In the genomic region with DNA sequence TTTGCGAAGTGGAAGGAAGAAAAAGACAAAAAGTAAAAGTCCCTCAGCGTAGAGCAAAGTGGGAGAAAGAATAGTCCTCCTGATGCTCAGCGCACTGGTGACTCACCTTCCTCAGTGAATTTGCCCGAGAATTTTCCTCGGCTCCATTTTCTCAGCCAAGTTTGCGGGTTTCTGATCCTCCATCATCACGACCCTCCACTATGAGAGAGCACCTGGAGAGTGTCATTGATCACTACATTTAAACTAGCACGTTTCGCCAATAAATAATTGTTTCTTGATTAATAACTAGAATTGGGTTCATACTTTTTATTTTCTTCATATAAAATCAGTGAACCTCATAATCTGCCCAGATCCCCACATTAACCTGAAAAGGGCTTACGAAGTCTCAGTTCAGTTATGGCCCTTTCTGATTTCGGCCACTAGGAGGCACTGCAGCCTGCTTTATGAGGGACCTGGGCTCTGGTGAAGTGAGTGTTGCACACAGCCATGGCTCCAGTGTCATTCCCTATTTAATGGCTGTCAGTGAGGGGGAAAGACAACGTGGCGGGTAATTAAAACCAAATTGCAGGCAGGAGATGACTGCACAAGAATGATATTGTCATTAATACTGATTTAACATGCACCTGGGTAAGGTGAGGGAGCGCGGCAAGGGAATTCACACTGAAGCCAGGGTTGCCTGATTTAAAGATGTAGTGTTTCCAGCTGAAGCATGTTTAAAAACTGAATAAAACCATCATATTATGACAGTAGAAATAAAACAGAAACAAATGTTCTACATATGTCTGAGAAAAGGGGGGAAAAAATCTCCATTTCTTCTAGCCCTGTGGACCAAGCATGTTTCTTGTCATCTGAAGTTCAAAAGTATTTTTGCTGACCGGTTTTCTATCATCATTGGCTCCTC, we compare ENCODE assay signal across 8 mouse cellular contexts.
DNase-seq lines count a peak whose midpoint lies in the region; ATAC-seq lines count a peak whose summit lies in the region.

No protein-coding gene starts in this region.

- H3K27me3 ChIP-seq in forebrain, embryonic 15.5 days, result no peaks in the 10 kb centered on the region
- H3K27me3 ChIP-seq in hindbrain, embryonic 14.5 days (ENCODE audit: control insufficient read depth, insufficient read depth, low read length), result peaks cover 15% of the 10 kb centered on the region; the same call in 1 of the 2 replicates

- peaks cover 3% of the 10 kb centered on the region; the same call in 1 of the 2 replicates for H3K4me1 ChIP-seq in forebrain, embryonic 15.5 days
- peaks cover 12% of the 10 kb centered on the region; the same call in 1 of the 2 replicates for H3K4me1 ChIP-seq in hindbrain, embryonic 14.5 days (replicated peaks; ENCODE audit: control insufficient read depth, insufficient read depth, low read length)

- H3K27ac ChIP-seq in forebrain, embryonic 15.5 days (replicated peaks), result no peak overlapping the region; the same call in 1 of the 2 replicates
- H3K27ac ChIP-seq in hindbrain, embryonic 14.5 days, result no peak overlapping the region

- ATAC-seq in forebrain, embryonic 15.5 days (replicated peaks), result peak; percentile 96
- peak; percentile 87 for ATAC-seq in hindbrain, embryonic 14.5 days (ENCODE audit: low FRiP score)

- no peaks in the 10 kb centered on the region for H3K36me3 ChIP-seq in forebrain, embryonic 15.5 days
- H3K36me3 ChIP-seq in hindbrain, embryonic 14.5 days (replicated peaks; ENCODE audit: control insufficient read depth, insufficient read depth), result no peaks in the 10 kb centered on the region

- H3K9ac ChIP-seq in forebrain, embryonic 15.5 days (replicated peaks), result no peak overlapping the region
- H3K9ac ChIP-seq in hindbrain, embryonic 14.5 days, result no peak overlapping the region

- H3K4me2 ChIP-seq in forebrain, embryonic 15.5 days (replicated peaks), result no peak overlapping the region
- 0 out of 2 replicates have a peak overlapping the region, but pooled peaks have one; percentile 27 for H3K4me2 ChIP-seq in hindbrain, embryonic 14.5 days (replicated peaks)

- DNase-seq in Muller cell, postnatal 12 days (ENCODE audit: inconsistent ontology term), result peak; percentile 61
- peak; percentile 3 for DNase-seq in cerebellum, adult 11-12 months
- DNase-seq in hindbrain, embryonic 14.5 days (ENCODE audit: low spot score), result peak; percentile 92
- DNase-seq in layer of hippocampus, postnatal 10 days (ENCODE audit: low spot score in 2 of 2), result peak; percentile 86 to 87
- DNase-seq in lung, postnatal 14 days, result peak; percentile 80
- peak; percentile 73 for DNase-seq in retina, postnatal 7 days (ENCODE audit: low read depth, low spot score)
- no peak for DNase-seq in MN1 (ENCODE audit: low spot score)

- 36% methylated on average over 16 of the region's 16 CpGs for WGBS in forebrain, embryonic 15.5 days
- WGBS in hindbrain, embryonic 14.5 days, result 36% methylated on average over 16 of the region's 16 CpGs

- H3K4me3 ChIP-seq in forebrain, embryonic 15.5 days, result no peak overlapping the region
- H3K4me3 ChIP-seq in hindbrain, embryonic 14.5 days (replicated peaks; ENCODE audit: low read length), result no peak overlapping the region

- no peaks in the 10 kb centered on the region for H3K9me3 ChIP-seq in forebrain, embryonic 15.5 days
- no peaks in the 10 kb centered on the region for H3K9me3 ChIP-seq in hindbrain, embryonic 14.5 days (ENCODE audit: control insufficient read depth, low read length)
